Mouse (Mus musculus): ENCODE measurements around the gene Pla2g2f. TPM values are rescaled to one million over a fixed set of nuclear protein-coding genes. Genes with fewer than 3 reads are reported as not detected.

The Pla2g2f gene
- total and polyA plus RNA-seq, 3 experiments: 0.14 to 0.26 (median 0.18) TPM

- DNase-seq: no peak
- no peaks in the 10 kb centered on the region for H3K4me1 ChIP-seq (ENCODE audit: control insufficient read depth, insufficient read depth, low read length)
- no peaks in the 10 kb centered on the region for H3K27me3 ChIP-seq (ENCODE audit: control insufficient read depth, insufficient read depth, low read length)
- no peaks in the 10 kb centered on the region for H3K36me3 ChIP-seq (ENCODE audit: control insufficient read depth, insufficient read depth, low read length)
- no peak for TF ChIP-seq EP300 (IDR thresholded peaks at IDR 0.05; ENCODE audit: insufficient read depth, low read depth, low read length)
- TF ChIP-seq CTCF (IDR thresholded peaks at IDR 0.05): no peak
- H3K79me2 ChIP-seq (replicated peaks; ENCODE audit: control insufficient read depth, insufficient read depth, low read length): no peaks in the 10 kb centered on the region
- H3K27ac ChIP-seq: no peak overlapping the region
- no peak overlapping the region for H3K9ac ChIP-seq (ENCODE audit: low read depth, low read length)
- H3K4me3 ChIP-seq: no peak overlapping the region
- 61% methylated on average over 4 of the region's 4 CpGs for WGBS
- intact Hi-C loops (cut with DNase I): no loop called here
These were observed 2.0 kb downstream of the Pla2g2f start for GRCm38 (mm10) chr4:138755439-138755838.

- DNase-seq: no peak
- no peak overlapping the region for H3K27ac ChIP-seq
- H3K27me3 ChIP-seq (ENCODE audit: control insufficient read depth, insufficient read depth, low read length): no peaks in the 10 kb centered on the region
- intact Hi-C loops (cut with DNase I): no loop called here
- WGBS: 58% methylated on average over 9 of the region's 9 CpGs
- no peak overlapping the region for H3K4me3 ChIP-seq
- H3K79me2 ChIP-seq (replicated peaks; ENCODE audit: control insufficient read depth, insufficient read depth, low read length): no peaks in the 10 kb centered on the region
- H3K4me1 ChIP-seq (ENCODE audit: control insufficient read depth, insufficient read depth, low read length): no peaks in the 10 kb centered on the region
- no peak overlapping the region for H3K9ac ChIP-seq (ENCODE audit: low read depth, low read length)
- no peaks in the 10 kb centered on the region for H3K36me3 ChIP-seq (ENCODE audit: control insufficient read depth, insufficient read depth, low read length)
- no peak for TF ChIP-seq POLR2A (IDR thresholded peaks at IDR 0.05; ENCODE audit: insufficient read depth, low read depth, low read length)
- no peak for TF ChIP-seq EP300 (IDR thresholded peaks at IDR 0.05; ENCODE audit: insufficient read depth, low read depth, low read length)
- TF ChIP-seq CTCF (IDR thresholded peaks at IDR 0.05): no peak
These were observed 3.0 kb downstream of the Pla2g2f start for GRCm38 (mm10) chr4:138754432-138754831.

- Histone ChIP-seq H3K27me3 (ENCODE audit: control insufficient read depth, insufficient read depth, low read length) (no peaks in the 10 kb centered on the region), H3K9ac (ENCODE audit: low read depth, low read length) (no peak overlapping the region), H3K36me3 (ENCODE audit: control insufficient read depth, insufficient read depth, low read length) (no peaks in the 10 kb centered on the region), H3K79me2 (replicated peaks; ENCODE audit: control insufficient read depth, insufficient read depth, low read length) (no peaks in the 10 kb centered on the region), H3K4me1 (ENCODE audit: control insufficient read depth, insufficient read depth, low read length) (no peaks in the 10 kb centered on the region), H3K27ac (no peak overlapping the region), H3K4me3 (no peak overlapping the region)
- DNase-seq: no peak
- intact Hi-C loops (cut with DNase I): no loop called here
- TF ChIP-seq CTCF (IDR thresholded peaks at IDR 0.05): no peak
- TF ChIP-seq EP300 (IDR thresholded peaks at IDR 0.05; ENCODE audit: insufficient read depth, low read depth, low read length): no peak
- no peak for TF ChIP-seq POLR2A (IDR thresholded peaks at IDR 0.05; ENCODE audit: insufficient read depth, low read depth, low read length)
- 85% methylated on average over 3 of the region's 3 CpGs for WGBS
These were observed 3.8 kb downstream of the Pla2g2f start for GRCm38 (mm10) chr4:138753608-138754007.

GRCm38 (mm10) chr4:138752603-138753002 lies 4.8 kb downstream of the Pla2g2f start:
- Histone ChIP-seq H3K4me3 (no peak overlapping the region), H3K79me2 (replicated peaks; ENCODE audit: control insufficient read depth, insufficient read depth, low read length) (no peaks in the 10 kb centered on the region), H3K36me3 (ENCODE audit: control insufficient read depth, insufficient read depth, low read length) (no peaks in the 10 kb centered on the region), H3K4me1 (ENCODE audit: control insufficient read depth, insufficient read depth, low read length) (no peaks in the 10 kb centered on the region), H3K27ac (no peak overlapping the region), H3K27me3 (ENCODE audit: control insufficient read depth, insufficient read depth, low read length) (no peaks in the 10 kb centered on the region), H3K9ac (ENCODE audit: low read depth, low read length) (no peak overlapping the region)
- 93% methylated on average over 6 of the region's 6 CpGs for WGBS
- intact Hi-C loops (cut with DNase I): no loop called here
- TF ChIP-seq CTCF (IDR thresholded peaks at IDR 0.05) (no peak), EP300 (IDR thresholded peaks at IDR 0.05; ENCODE audit: insufficient read depth, low read depth, low read length) (no peak), POLR2A (IDR thresholded peaks at IDR 0.05; ENCODE audit: insufficient read depth, low read depth, low read length) (no peak)
- no peak for DNase-seq

GRCm38 (mm10) chr4:138748369-138749072 lies 8.9 kb downstream of the Pla2g2f start:
- H3K27me3 ChIP-seq (ENCODE audit: control insufficient read depth, insufficient read depth, low read length): no peaks in the 10 kb centered on the region
- no peaks in the 10 kb centered on the region for H3K79me2 ChIP-seq (replicated peaks; ENCODE audit: control insufficient read depth, insufficient read depth, low read length)
- peak; percentile 80 for TF ChIP-seq CTCF (IDR thresholded peaks at IDR 0.05)
- no peak for TF ChIP-seq EP300 (IDR thresholded peaks at IDR 0.05; ENCODE audit: insufficient read depth, low read depth, low read length)
- no peaks in the 10 kb centered on the region for H3K36me3 ChIP-seq (ENCODE audit: control insufficient read depth, insufficient read depth, low read length)
- H3K27ac ChIP-seq: no peak overlapping the region
- 46% methylated on average over 8 of the region's 8 CpGs for WGBS
- DNase-seq: peak; percentile 32 to 34
- no peak overlapping the region for H3K9ac ChIP-seq (ENCODE audit: low read depth, low read length)
- H3K4me3 ChIP-seq: no peak overlapping the region
- intact Hi-C loops (cut with DNase I): loop anchor here (1.0 to 5.0 kb wide), 3 partner anchors 41 to 103 kb away; no protein-coding TSS in a partner anchor
- no peaks in the 10 kb centered on the region for H3K4me1 ChIP-seq (ENCODE audit: control insufficient read depth, insufficient read depth, low read length)

- 59% methylated on average over 10 of the region's 10 CpGs for WGBS
- intact Hi-C loops (cut with DNase I): loop anchor here (1.0 to 5.0 kb wide), 3 partner anchors 41 to 103 kb away; no protein-coding TSS in a partner anchor
- no peak overlapping the region for H3K9ac ChIP-seq (ENCODE audit: low read depth, low read length)
- no peak overlapping the region for H3K4me3 ChIP-seq
- H3K27ac ChIP-seq: no peak overlapping the region
- no peaks in the 10 kb centered on the region for H3K27me3 ChIP-seq (ENCODE audit: control insufficient read depth, insufficient read depth, low read length)
- DNase-seq: no peak
- no peaks in the 10 kb centered on the region for H3K4me1 ChIP-seq (ENCODE audit: control insufficient read depth, insufficient read depth, low read length)
- H3K36me3 ChIP-seq (ENCODE audit: control insufficient read depth, insufficient read depth, low read length): no peaks in the 10 kb centered on the region
- no peaks in the 10 kb centered on the region for H3K79me2 ChIP-seq (replicated peaks; ENCODE audit: control insufficient read depth, insufficient read depth, low read length)
- TF ChIP-seq EP300 (IDR thresholded peaks at IDR 0.05; ENCODE audit: insufficient read depth, low read depth, low read length) (no peak), POLR2A (IDR thresholded peaks at IDR 0.05; ENCODE audit: insufficient read depth, low read depth, low read length) (no peak), CTCF (IDR thresholded peaks at IDR 0.05) (no peak)
These were observed 9.6 kb downstream of the Pla2g2f start for GRCm38 (mm10) chr4:138747851-138748250.
